Mouse (Mus musculus) heart, embryonic 13.5 days (tissue): ENCODE measurements around the gene Ykt6. TPM values are rescaled to one million over a fixed set of nuclear protein-coding genes. Genes with fewer than 3 reads are reported as not detected.
"Not testable (repeated sequence)": the region's sequence is repeated elsewhere in the genome, so short reads cannot be mapped to it uniquely, and the experiment has no call there.

ENCODE experiments used
- ATAC-seq: fragments of 200-750 bp; cut with Nextera tagmentation; 2 replicates; pipeline ENCODE4 v1.8.0; 2017; ENCODE audit warnings: moderate TSS enrichment; ENCODE audit not compliant: insufficient number of reproducible peaks, low FRiP score, low TSS enrichment; ENCODE audit errors: extremely low read depth
- H3K27ac ChIP-seq: fragments of 300-500 bp; sonication (generic); replicated peaks from 2 replicates; pipeline ENCODE4 v1.5.1; 2015; ENCODE audit warnings: moderate library complexity, mild to moderate bottlenecking, inconsistent platforms
- H3K27me3 ChIP-seq: fragments of 300-500 bp; sonication (generic); replicated peaks from 2 replicates; pipeline ENCODE4 v1.6.1; 2015; ENCODE audit warnings: mild to moderate bottlenecking, inconsistent platforms
- H3K36me3 ChIP-seq: fragments of 300-500 bp; sonication (generic); 2 replicates; pipeline ENCODE4 v1.6.1; 2015; ENCODE audit warnings: mild to moderate bottlenecking, inconsistent platforms
- H3K4me1 ChIP-seq: fragments of 300-500 bp; sonication (generic); 2 replicates; pipeline ENCODE4 v1.6.1; 2015; ENCODE audit warnings: inconsistent platforms
- H3K4me2 ChIP-seq: fragments of 300-500 bp; sonication (generic); 2 replicates; pipeline ENCODE4 v1.6.1; 2015; ENCODE audit warnings: inconsistent platforms, mild to moderate bottlenecking, moderate library complexity
- H3K4me3 ChIP-seq: fragments of 300-500 bp; sonication (generic); 2 replicates; pipeline ENCODE4 v1.5.1; 2015; ENCODE audit warnings: moderate library complexity, mild to moderate bottlenecking, inconsistent platforms
- H3K9ac ChIP-seq: fragments of 300-500 bp; sonication (generic); 2 replicates; pipeline ENCODE4 v1.6.1; 2015; ENCODE audit warnings: inconsistent platforms, mild to moderate bottlenecking, moderate library complexity
- H3K9me3 ChIP-seq: fragments of 300-500 bp; sonication (generic); 2 replicates; pipeline ENCODE4 v1.6.1; 2016; ENCODE audit warnings: inconsistent platforms
- WGBS: fragments of 180-500 bp; shearing (Covaris S2); methylation state at CpG from one replicate; pipeline ENCODE4 v1.1.7; 2015; ENCODE audit warnings: mixed read lengths; 5-methylcytosine and 5-hydroxymethylcytosine counted together
- polyA plus RNA-seq: library from polyadenylated mRNA; unstranded; fragments of >200 nt; fragmentation: Nextera tagmentation; extraction: Ambion mirVana; gene quantifications from 2 replicates; pipeline ENCODE4 v1.2.1, GENCODE M21; 2015

Gene Ykt6
- polyA plus RNA-seq, 1 experiment from 2014 or later: 39.1 TPM

DNA sequence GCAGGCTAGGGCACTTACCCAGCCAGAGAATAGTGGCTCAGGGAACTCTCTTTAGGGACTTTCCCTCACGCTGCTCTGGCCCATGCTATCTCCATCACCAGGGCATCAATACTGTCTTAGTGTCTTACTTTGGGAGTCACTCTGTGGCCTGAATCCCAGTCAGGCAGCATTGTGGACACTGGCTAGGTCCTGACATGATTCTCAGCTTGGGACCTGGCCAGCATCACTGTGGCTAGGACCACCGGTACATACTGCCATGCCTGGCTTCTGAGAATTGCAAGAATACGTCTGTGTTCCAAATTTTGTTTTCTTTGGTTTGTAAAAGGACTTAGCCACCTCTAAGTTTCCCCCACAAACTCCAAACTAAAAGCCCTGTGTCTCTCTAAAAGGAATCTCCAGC lies 39.4 kb downstream of the Ykt6 start:
- 59% methylated on average over 3 of the region's 3 CpGs for WGBS
- no peak overlapping the region for H3K4me3 ChIP-seq
- no peak for ATAC-seq
- peaks cover 15% of the 10 kb centered on the region; the same call in 1 of the 2 replicates for H3K27me3 ChIP-seq
- H3K4me2 ChIP-seq: no peak overlapping the region
- H3K4me1 ChIP-seq: peaks cover 15% of the 10 kb centered on the region
- H3K9me3 ChIP-seq: no peaks in the 10 kb centered on the region
- H3K27ac ChIP-seq: no peak overlapping the region
- H3K36me3 ChIP-seq: no peaks in the 10 kb centered on the region
- no peak overlapping the region for H3K9ac ChIP-seq

DNA sequence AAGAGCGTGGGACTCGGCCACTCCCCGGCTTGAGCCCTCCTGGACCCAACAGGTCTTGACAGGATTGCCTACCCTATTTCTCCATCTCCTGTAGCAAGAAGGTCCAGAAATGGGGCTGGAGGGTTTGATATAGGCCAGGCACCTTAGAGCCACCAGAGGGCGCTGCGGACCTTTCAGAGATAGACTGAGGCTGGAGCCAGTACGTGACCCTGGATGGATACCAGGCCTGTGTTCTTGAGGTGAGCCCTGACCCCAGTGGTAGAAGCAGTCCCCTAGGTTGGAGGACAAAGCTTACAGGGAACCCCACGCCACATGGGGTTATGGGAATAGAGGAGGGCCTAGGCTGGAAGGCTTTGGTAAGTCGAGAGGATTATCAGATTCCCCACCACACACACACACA lies 40.5 kb downstream of the Ykt6 start:
- Histone ChIP-seq H3K4me2 (no peak overlapping the region), H3K4me1 (peaks cover 24% of the 10 kb centered on the region), H3K36me3 (no peaks in the 10 kb centered on the region), H3K9me3 (no peaks in the 10 kb centered on the region), H3K27ac (no peak overlapping the region), H3K4me3 (no peak overlapping the region), H3K9ac (no peak overlapping the region), H3K27me3 (peaks cover 15% of the 10 kb centered on the region; the same call in 1 of the 2 replicates)
- ATAC-seq: no peak
- 15% methylated on average over 8 of the region's 8 CpGs for whole genome bisulfite sequencing

DNA sequence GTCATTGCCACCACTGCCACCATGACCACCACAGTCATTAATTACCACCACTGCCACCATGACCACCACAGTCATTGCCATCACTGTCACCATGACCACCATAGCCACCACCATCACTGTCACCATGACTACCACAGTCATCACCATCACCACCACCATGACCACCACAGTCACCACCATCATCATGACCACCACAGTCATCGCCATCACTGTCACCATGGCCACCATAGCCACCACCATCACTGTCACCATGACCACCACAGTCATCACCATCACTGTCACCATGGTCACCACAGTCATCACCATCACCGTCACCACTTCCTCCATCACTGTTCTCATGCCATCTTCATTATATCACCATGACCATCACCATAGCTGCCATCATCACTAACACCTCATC lies 43.0 kb downstream of the Ykt6 start:
- Histone ChIP-seq H3K36me3 (no peaks in the 10 kb centered on the region), H3K27ac (no peak overlapping the region), H3K4me1 (peaks cover 49% of the 10 kb centered on the region), H3K9me3 (no peaks in the 10 kb centered on the region), H3K4me3 (no peak overlapping the region), H3K27me3 (peaks cover 15% of the 10 kb centered on the region; the same call in 1 of the 2 replicates), H3K9ac (no peak overlapping the region), H3K4me2 (no peak overlapping the region)
- ATAC-seq: no peak
- WGBS: 96% methylated on average over 2 of the region's 2 CpGs

DNA sequence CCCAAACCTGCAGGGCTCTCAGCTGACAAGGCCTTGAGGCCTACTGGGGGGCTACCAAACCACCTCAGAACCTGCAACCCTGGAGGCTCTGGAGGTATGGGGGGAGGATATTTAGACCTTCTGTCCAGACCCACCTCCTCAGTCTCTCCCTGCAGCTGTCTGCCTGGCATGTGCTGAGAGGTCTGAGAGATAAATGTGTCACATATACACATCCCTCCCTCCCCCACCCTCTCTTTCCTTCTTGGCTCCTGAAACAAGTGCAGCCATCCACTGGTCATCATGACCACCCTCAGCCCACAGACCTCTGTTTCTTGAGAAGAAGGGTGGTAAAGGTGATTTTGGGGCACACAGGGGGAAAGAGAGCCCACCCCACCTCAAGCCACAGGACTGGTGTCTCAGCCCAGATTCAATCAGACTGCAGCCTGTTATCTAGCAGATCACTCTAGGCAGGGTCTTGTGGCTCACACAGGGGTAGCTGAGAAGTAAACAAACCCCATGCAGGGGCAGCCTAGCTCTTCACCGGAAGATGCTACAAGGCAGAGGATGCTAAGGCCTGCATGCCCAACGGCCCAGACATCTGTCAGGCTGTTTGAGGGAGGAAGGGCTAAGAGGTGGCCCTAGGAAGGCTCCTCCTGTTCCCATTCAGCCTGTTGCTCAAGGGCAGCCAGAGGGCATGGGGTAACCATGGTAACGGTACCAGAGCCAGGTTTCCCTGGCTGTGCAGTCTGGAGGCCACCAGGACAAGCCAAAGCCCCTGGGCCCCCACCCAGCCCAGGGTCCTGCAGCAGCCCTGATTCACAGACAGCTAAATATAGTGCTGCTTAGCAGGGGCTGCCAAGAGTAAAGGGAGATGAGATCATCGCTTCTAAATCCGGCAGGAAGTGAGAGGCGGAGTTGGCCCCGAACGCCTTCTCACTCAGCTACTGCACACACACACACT lies 44.6 kb downstream of the Ykt6 start:
- H3K4me3 ChIP-seq: no peak overlapping the region
- no peaks in the 10 kb centered on the region for H3K36me3 ChIP-seq
- H3K9ac ChIP-seq: peak overlapping the region; percentile 65
- H3K9me3 ChIP-seq: no peaks in the 10 kb centered on the region
- peak overlapping the region; percentile 99 for H3K27ac ChIP-seq
- H3K4me1 ChIP-seq: peaks cover 52% of the 10 kb centered on the region
- 6% methylated on average over 8 of the region's 8 CpGs for WGBS
- H3K4me2 ChIP-seq: peak overlapping the region; percentile 52
- peaks cover 13% of the 10 kb centered on the region; the same call in 1 of the 2 replicates for H3K27me3 ChIP-seq
- peak; percentile 86 for ATAC-seq

DNA sequence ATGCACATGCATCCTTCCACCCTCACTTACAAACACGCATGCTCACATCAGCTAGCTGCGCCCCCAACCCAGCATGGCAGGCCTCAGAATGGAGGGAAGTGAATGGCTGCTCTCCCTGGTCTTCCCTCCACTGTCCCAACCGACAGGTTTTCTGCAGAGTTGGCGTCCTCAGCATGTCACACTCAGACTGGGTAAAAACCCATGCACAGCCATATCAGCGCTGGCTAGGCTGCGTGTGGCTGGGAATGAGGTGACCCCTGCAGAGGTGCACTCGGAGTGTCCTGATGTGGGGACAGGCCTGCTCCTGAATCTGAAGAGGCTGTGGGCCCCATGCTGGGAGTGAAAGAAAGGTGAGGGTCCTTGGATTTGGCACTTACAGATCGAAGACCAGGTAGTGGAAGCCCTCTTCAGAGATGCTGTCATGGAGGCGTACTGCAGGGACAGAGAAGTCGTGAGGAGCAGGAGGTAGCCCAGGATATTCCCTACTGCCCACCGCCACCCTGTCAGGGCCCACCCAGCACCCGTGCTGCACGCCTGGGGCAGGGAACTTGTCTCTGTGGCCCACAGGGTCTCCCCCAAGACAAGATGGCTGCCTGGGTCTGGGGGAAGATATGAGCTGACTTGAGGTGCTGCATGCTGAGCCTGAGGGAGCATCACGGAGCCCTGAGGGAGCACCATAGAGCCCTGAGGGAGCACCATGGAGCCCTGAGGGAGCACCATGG lies 45.6 kb downstream of the Ykt6 start:
- no peak; the same call in 1 of the 2 replicates for ATAC-seq
- no peak overlapping the region for H3K4me3 ChIP-seq
- WGBS: 56% methylated on average over 14 of the region's 14 CpGs
- H3K4me1 ChIP-seq: peaks cover 51% of the 10 kb centered on the region
- H3K4me2 ChIP-seq: peak overlapping the region; percentile 41
- peak overlapping the region; percentile 99 for H3K27ac ChIP-seq
- H3K9me3 ChIP-seq: no peaks in the 10 kb centered on the region
- H3K27me3 ChIP-seq: 0 out of 2 replicates have a peak, but pooled peaks cover 8% of the 10 kb centered on the region
- peak overlapping the region; percentile 70 for H3K9ac ChIP-seq
- H3K36me3 ChIP-seq: no peaks in the 10 kb centered on the region

DNA sequence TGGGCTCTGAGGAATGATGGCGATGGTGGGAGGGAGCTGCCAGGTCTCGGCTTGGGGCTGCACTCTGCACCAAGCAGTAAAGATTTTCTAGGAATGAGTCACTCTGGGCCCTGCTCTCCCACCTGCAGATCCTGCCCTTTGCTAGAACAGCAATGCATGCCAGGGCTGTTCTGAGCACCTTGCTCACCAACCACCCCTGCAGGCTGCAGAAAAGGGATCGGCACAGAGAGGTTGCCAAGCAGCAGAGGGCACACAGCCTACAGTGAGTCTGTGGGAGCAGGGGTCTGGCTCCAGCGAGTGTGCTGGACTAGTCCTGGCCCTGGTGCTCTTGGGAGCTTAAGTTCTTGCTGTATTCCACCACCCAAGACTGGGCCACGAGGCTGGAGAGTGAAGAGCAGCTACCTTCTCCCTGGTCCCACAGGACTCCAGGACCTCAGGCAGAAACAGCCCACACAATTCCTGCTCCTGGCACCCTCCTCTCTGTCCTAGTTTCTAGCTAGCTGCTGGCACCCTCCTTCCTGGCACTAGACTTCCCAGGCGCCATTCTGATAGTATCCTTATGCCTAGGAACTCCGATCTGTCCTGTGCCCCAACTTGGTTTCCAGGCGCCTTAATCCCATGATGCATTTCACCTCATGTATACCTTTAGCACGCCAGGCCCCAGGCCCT lies 46.6 kb downstream of the Ykt6 start:
- peak overlapping the region; percentile 70 for H3K9ac ChIP-seq
- ATAC-seq: no peak
- peaks cover 48% of the 10 kb centered on the region for H3K4me1 ChIP-seq

DNA sequence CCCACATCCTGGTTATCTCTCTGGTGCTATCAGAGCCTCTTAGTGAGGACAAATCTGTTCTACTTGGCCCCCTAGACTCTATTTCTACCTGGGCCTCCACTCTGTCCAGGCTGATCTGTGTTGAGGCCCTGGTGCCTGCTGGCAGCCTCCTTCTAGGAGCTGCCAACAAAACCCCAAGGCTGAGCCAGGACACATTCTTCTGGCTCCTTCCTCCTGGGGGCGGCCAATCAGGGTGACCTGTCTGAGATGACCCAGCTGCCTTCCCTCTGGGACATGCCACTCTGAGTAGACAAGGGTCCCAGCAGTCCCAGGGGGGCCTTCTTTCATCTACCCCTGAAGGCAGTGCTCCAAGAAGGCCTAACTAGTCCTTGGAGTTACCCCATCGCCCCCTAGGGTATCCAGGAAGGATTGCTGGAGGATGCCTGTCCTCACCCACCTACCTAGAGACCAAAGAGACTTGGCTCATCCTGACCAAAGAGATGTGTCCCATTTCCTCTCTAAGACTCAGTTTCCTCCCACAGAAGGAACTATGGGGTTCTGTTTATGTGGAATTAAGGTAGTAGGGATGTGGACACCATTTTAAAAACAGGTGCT lies 47.6 kb downstream of the Ykt6 start:
- ATAC-seq: no peak
- Histone ChIP-seq H3K9ac (peak overlapping the region; percentile 70; the same call in 1 of the 2 replicates), H3K27ac (peak overlapping the region; percentile 99), H3K4me2 (no peak overlapping the region), H3K36me3 (no peaks in the 10 kb centered on the region), H3K27me3 (0 out of 2 replicates have a peak, but pooled peaks cover 10% of the 10 kb centered on the region), H3K4me3 (no peak overlapping the region), H3K9me3 (no peaks in the 10 kb centered on the region), H3K4me1 (peaks cover 48% of the 10 kb centered on the region)
- 43% methylated on average over 2 of the region's 2 CpGs for WGBS

More for the DNA sequence above, 46.6 kb downstream of the Ykt6 start:
- H3K27me3 ChIP-seq: 0 out of 2 replicates have a peak, but pooled peaks cover 8% of the 10 kb centered on the region
- H3K4me3 ChIP-seq: no peak overlapping the region
- 60% methylated on average over 9 of the region's 9 CpGs for WGBS
- peak overlapping the region; percentile 99 for H3K27ac ChIP-seq
- no peaks in the 10 kb centered on the region for H3K9me3 ChIP-seq
- no peak overlapping the region for H3K4me2 ChIP-seq
- no peaks in the 10 kb centered on the region for H3K36me3 ChIP-seq

DNA sequence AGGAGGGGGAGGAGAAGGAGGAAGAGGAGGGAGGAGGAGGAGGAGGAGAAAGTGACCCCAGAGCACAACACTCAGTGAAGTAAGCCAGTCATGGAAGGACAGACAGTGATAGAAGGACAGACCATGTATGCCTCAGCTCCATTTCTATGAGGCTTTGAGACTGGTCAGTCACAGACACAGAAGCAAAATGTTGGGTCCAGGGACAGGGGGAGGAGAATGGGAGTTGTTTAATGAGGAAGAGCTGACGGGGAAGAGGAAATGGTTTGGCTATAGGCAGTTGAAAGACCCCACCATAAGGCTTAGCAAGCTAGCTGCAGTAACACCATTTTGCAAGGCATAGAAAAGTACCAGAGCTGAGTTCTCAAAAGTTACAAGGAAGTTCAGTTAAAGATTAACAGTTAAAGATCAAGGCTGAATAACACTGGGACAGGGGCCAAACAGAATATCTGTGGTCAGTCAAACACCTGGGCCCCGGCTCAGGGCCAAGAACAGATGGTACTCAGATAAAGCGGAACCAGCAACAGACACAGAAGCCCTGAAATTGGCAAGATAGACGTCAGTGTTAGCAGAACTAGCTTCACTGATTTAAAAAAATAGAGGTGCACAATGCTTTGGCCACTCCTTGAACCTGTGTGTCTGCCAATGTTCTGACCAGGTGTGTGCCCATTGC lies 50.0 kb downstream of the Ykt6 start:
- peaks cover 31% of the 10 kb centered on the region for H3K4me1 ChIP-seq
- H3K9me3 ChIP-seq, H3K36me3 ChIP-seq, H3K4me2 ChIP-seq, H3K4me3 ChIP-seq, ATAC-seq, H3K27ac ChIP-seq, H3K9ac ChIP-seq: not testable (repeated sequence)
- 31% methylated on average over 1 of the region's 4 CpGs for WGBS
- H3K27me3 ChIP-seq: peaks cover 14% of the 10 kb centered on the region; the same call in 1 of the 2 replicates

DNA sequence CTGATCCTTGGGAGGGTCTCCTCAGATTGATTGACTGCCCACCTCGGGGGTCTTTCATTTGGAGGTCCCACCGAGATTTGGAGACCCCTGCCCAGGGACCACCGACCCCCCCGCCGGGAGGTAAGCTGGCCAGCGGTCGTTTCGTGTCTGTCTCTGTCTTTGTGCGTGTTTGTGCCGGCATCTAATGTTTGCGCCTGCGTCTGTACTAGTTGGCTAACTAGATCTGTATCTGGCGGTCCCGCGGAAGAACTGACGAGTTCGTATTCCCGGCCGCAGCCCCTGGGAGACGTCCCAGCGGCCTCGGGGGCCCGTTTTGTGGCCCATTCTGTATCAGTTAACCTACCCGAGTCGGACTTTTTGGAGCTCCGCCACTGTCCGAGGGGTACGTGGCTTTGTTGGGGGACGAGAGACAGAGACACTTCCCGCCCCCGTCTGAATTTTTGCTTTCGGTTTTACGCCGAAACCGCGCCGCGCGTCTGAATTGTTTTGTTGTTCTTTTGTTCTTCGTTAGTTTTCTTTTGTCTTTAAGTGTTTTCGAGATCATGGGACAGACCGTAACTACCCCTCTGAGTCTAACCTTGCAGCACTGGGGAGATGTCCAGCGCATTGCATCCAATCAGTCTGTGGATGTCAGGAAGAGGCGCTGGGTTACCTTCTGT lies 51.0 kb downstream of the Ykt6 start:
- ATAC-seq, H3K9me3 ChIP-seq, H3K36me3 ChIP-seq, H3K27ac ChIP-seq: not testable (repeated sequence)
- H3K27me3 ChIP-seq: peaks cover 14% of the 10 kb centered on the region; the same call in 1 of the 2 replicates
- peak overlapping the region; percentile 70 for H3K4me2 ChIP-seq
- peak overlapping the region; percentile 54 for H3K4me3 ChIP-seq
- peak overlapping the region; percentile 73 for H3K9ac ChIP-seq
- H3K4me1 ChIP-seq: peaks cover 23% of the 10 kb centered on the region
- 5% methylated on average over 41 of the region's 44 CpGs for WGBS
